Mouse (Mus musculus) cortical plate, adult 2 months (tissue): ENCODE results near the gene Tnfsf12. TPM values are rescaled to one million over a fixed set of nuclear protein-coding genes. Genes with fewer than 3 reads are reported as not detected.
A peak's percentile ranks its signal among the peaks of the same experiment; 100 is the strongest.

Experiments used
- H3K27ac ChIP-seq: fragments of 200-500 bp; 2 replicates; pipeline ENCODE4 v1.5.1; 2012; ENCODE audit warnings: low read length, control low read depth, inconsistent platforms; ENCODE audit not compliant: insufficient read depth
- H3K4me1 ChIP-seq: fragments of 200-500 bp; 2 replicates; pipeline ENCODE4 v1.6.1; 2011; ENCODE audit warnings: low read length; ENCODE audit not compliant: control insufficient read depth, insufficient read depth
- H3K4me3 ChIP-seq: fragments of 200-500 bp; 2 replicates; pipeline ENCODE4 v1.5.1; 2011; ENCODE audit warnings: mild to moderate bottlenecking, low read length, control low read depth; ENCODE audit not compliant: insufficient read depth
- CTCF ChIP-seq: fragments of 200-500 bp; IDR thresholded peaks from 2 replicates; pipeline ENCODE4 v1.5.1; 2011; ENCODE audit warnings: mild to moderate bottlenecking, control low read depth, low read length; ENCODE audit not compliant: insufficient read depth; ENCODE audit errors: extremely low read depth
- POLR2A ChIP-seq: fragments of 200-500 bp; IDR thresholded peaks from 2 replicates; pipeline ENCODE4 v1.6.1; 2011; ENCODE audit warnings: mild to moderate bottlenecking, low read length, control low read depth; ENCODE audit not compliant: insufficient read depth; ENCODE audit errors: extremely low read depth
- polyA plus RNA-seq: library from polyadenylated mRNA; depleted of rRNA; stranded (reverse); fragments of >200 nt; gene quantifications from 2 replicates; pipeline ENCODE4 v1.2.3, GENCODE M21; 2012

Tnfsf12 gene
- polyA plus RNA-seq, 1 experiment = 22.5 TPM

- TF ChIP-seq POLR2A = no peak
Observed at GRCm38 (mm10) chr11:69682209-69682839, 13.3 kb downstream of the Tnfsf12 start.

GRCm38 (mm10) chr11:69681314-69682208, 14.1 kb downstream of the Tnfsf12 start, which contains the start of gene Senp3:
Senp3 (minus strand) TSS chr11:69682084.
- H3K4me1 ChIP-seq = no peaks in the 10 kb centered on the region; the same call in 1 of the 2 replicates
- H3K27ac ChIP-seq = no peak within 1 kb of the TSS
- peak; percentile 88 for TF ChIP-seq POLR2A
- TF ChIP-seq CTCF = no peak
- H3K4me3 ChIP-seq = peak within 1 kb of the TSS; percentile 44

More at GRCm38 (mm10) chr11:69682209-69682839, 13.3 kb downstream of the Tnfsf12 start:
- Histone ChIP-seq H3K4me1 (no peaks in the 10 kb centered on the region; the same call in 1 of the 2 replicates), H3K27ac (no peak overlapping the region), H3K4me3 (peak overlapping the region; percentile 44)

DNA sequence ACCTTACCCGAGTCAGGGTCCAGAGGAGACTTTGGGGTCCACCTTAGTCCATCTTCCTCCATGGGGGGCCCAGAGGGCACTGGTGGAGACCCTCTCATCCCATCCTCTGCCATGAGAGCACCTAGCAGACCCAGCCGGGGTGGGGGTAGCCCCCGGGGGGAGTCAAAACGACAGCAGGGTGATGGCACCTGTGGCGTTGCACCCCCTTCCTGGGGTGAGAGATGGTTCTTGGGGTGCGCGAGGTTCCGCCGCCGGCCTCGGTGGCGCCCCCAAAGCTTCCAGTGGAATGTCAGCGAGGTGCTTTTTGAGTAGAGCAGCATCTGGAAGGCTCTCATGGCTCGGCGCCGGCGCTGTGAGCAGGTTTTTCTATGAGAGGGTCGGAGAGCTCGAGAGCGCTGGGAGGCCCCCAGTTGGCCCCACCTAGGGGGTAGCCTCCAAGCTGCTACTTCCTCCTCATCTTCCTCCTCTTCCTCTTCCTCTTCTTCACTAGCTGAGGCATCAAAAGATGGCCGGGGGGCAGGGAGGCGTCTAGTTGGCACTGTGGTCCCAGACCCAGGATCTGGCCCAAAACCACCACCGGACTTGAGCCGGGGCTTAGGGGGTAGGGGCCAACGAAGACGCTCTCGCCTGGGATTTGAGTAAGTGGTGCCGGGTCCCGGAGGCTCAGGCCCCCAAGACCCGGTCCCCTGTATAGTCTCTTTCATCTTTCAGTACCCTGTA, 15.4 kb downstream of the Tnfsf12 start:
- Histone ChIP-seq H3K4me1 (no peaks in the 10 kb centered on the region; the same call in 1 of the 2 replicates), H3K4me3 (peak overlapping the region; percentile 44; the same call in 1 of the 2 replicates)
- TF ChIP-seq CTCF (no peak), POLR2A (no peak)

DNA sequence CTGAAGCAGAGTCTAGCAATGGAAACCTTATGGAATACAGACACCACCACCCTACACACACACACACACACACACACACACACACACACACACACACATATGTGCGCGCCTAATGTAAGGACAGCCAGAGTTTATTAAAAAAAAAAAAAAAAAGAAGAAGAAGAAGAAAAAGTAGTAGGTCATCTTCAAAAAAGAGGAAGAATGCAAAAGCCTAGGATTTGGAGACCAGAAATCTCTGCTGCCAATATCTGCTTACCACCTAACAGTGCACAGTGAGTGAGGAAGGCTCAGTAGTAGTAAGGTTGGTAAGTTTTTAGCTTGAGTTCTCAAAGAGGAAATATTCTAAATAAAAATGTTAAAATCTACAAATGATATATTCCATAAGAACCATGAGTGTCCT, 16.5 kb downstream of the Tnfsf12 start:
- TF ChIP-seq CTCF (no peak), POLR2A (no peak)
- Histone ChIP-seq H3K4me3 (no peak overlapping the region), H3K4me1 (no peaks in the 10 kb centered on the region; the same call in 1 of the 2 replicates), H3K27ac (no peak overlapping the region)

More for the DNA sequence above, 15.4 kb downstream of the Tnfsf12 start:
- H3K27ac ChIP-seq = no peak overlapping the region

GRCm38 (mm10) chr11:69672211-69672706, 23.4 kb downstream of the Tnfsf12 start, which contains the start of gene Eif4a1:
Eif4a1 (minus strand) TSS chr11:69672423.
- TF ChIP-seq POLR2A = peak; percentile 98
- no peak for TF ChIP-seq CTCF
- no peaks in the 10 kb centered on the region; the same call in 1 of the 2 replicates for H3K4me1 ChIP-seq
- H3K4me3 ChIP-seq = peak within 1 kb of the TSS; percentile 91
- peak within 1 kb of the TSS; percentile 95 for H3K27ac ChIP-seq

DNA sequence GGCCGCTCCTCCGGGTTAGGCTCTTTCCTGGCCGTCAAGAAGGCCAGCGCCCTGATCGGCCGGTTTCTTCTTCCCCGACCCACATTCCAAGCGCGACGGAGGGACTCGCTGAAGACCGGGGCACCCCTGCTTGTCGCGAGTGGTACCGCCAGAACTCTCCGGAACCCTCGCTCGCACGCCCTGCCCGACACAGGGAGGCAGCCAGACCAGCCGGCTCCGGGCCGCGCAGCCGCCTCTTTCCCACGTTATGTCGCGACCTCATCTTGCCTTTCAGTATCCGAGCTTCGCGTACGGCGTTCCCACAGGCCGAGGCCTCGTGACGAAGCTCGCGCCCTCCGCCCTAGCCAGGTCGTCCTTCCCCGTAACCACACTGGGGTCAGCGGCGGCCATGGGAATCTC, 23.9 kb downstream of the Tnfsf12 start:
- TF ChIP-seq POLR2A (no peak), CTCF (no peak)
- Histone ChIP-seq H3K4me1 (no peaks in the 10 kb centered on the region; the same call in 1 of the 2 replicates), H3K4me3 (peak overlapping the region; percentile 91), H3K27ac (peak overlapping the region; percentile 95)

- TF ChIP-seq POLR2A (no peak; the same call in 1 of the 2 replicates), CTCF (no peak)
- Histone ChIP-seq H3K27ac (peak overlapping the region; percentile 95), H3K4me1 (no peaks in the 10 kb centered on the region; the same call in 1 of the 2 replicates), H3K4me3 (peak overlapping the region; percentile 91)
Observed at GRCm38 (mm10) chr11:69670786-69671725, 24.6 kb downstream of the Tnfsf12 start.

DNA sequence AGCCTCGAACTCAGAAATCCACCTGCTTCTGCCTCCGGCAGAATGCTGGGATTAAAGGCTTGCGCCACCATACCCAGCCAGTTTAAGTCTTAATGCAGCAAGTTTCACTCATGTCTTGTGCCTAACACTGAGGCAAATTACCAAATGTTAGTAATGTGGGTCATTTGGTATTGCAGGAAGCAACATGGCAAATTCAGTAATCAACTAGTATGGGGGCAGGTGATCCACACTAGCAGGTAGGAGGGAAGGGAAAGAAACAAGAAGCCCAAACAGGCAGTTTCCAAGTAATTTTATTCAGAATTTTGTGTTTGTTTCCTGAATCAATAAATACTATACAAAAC, 29.0 kb downstream of the Tnfsf12 start:
- no peaks in the 10 kb centered on the region; the same call in 1 of the 2 replicates for H3K4me1 ChIP-seq
- no peak for TF ChIP-seq CTCF
- TF ChIP-seq POLR2A = no peak
- no peak overlapping the region for H3K4me3 ChIP-seq
- H3K27ac ChIP-seq = no peak overlapping the region

DNA sequence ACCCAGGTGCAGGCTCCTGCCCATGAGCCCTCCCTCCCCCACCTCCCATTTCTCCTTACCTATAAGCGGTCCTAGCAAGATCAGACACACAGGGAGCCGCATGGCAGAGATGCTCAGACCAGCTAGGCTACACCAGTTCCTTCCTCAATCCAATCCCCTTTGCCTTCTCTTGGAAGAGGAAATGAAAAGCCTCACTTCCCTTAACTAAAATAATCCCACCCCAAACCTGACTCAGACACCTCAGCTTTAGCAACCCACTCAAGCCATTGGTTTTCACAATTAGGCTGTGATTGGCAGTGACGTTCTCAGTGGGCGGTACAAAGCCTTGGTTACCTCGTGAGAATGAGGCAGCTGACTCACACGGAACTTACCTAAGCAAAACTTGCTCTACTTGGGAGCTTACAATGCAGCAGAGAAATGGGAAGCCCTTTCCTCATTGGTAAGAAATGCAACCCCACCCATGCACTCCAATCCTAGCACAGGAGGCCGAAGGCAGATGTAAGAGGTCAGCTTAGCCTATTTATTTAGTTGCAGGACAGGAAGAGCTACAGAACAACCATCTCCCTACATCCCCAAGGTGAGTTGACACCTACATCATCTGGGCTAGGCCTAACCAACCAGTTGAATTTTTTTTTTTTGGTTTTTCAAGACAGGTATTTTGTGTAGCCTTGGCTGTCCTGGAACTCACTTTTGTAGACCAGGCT, 29.5 kb downstream of the Tnfsf12 start, which contains the start of gene Cd68:
Gene Cd68, minus strand, starts transcription at position 193 of the 704 bp plus-strand sequence.
- Histone ChIP-seq H3K4me1 (no peaks in the 10 kb centered on the region; the same call in 1 of the 2 replicates), H3K27ac (peak within 1 kb of the TSS; percentile 9; the same call in 1 of the 2 replicates), H3K4me3 (no peak within 1 kb of the TSS)
- no peak for TF ChIP-seq CTCF
- peak; percentile 21; the same call in 1 of the 2 replicates for TF ChIP-seq POLR2A
